Mouse (Mus musculus): Measurements from ENCODE around the gene Tinagl1.

- TF ChIP-seq POLR2A (IDR thresholded peaks at IDR 0.05; ENCODE audit: control insufficient read depth, low read depth, low read length), result no peak
- peak; percentile 70 for TF ChIP-seq CTCF (IDR thresholded peaks at IDR 0.05; ENCODE audit: control insufficient read depth, insufficient read depth, insufficient replicate concordance, low read depth, low read length)
Measured at GRCm38 (mm10) chr4:130138441-130139213, 36.3 kb downstream of the Tinagl1 start.
